Mouse (Mus musculus) NIH3T3 (cell line): ENCODE results near the gene Eif2s3y.

Source experiments
- DNase-seq: peaks from one replicate; pipeline ENCODE4 v3.0.0-alpha.2; 2012; ENCODE audit warnings: low read depth

Gene Eif2s3y

DNA sequence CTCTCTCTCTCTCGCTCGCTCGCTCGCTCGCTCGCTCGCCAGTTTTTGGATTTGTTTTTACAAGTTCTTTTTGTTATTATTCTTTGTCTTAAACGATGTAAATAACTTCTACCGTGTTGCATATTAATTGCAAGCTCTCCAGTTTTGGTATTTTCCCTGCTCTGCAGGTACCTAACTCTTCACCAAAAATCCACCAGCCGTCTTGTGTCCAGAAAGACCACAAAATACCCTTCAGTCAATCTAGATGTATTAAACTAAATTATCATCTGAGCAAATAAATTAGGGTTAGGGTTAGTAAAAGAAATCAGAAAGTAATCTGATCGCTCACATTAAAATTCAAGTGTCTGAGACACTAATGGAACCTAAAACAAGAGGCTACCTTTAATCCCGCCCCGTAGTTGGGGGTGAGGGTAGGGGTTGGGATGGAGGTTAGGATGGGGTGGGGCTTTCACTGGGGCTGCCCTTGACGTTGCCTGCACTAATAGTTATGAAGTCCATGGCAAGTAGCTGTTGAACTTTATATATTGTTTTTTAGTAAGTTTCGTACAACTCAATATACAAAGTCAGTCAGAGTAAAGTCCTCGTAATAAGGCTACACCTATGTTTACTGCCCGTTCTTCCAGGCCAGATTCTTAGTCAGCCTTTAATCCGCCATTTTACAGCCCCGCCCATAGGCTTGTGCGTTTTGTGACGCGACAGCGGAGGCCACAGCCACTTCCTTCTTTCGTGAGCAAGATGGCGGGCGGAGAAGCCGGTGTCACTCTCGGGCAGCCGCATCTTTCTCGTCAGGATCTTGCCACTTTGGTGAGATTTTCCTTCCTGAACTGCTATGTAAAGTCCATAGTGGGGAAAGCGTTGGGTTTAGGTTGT is at the start of gene Eif2s3y:
Gene Eif2s3y, plus strand, starts transcription at position 662 of the 870 bp plus-strand sequence.
- peak; percentile 73 for DNase-seq
